In genomic region chr7:57421044-57421443, GRCm38 (mm10) we compare ENCODE assay signal across 25 mouse cellular contexts. TPM values are rescaled to one million over a fixed set of nuclear protein-coding genes. Genes with fewer than 3 reads are reported as not detected.
DNase-seq lines count a peak whose midpoint lies in the region; ATAC-seq lines count a peak whose summit lies in the region.
"Had no signal": no experiment of that assay in that cellular context is flagged by ENCODE, and none has a peak within 500 bp of the region (broad histone marks: within the 10 kb centered on the region; RNA-seq: fewer than 3 reads in every experiment).

No protein-coding gene starts in this region.

- no peaks in the 10 kb centered on the region for H3K9me3 ChIP-seq in heart, embryonic 15.5 days (replicated peaks)
- no peaks in the 10 kb centered on the region for H3K9me3 ChIP-seq in intestine, embryonic 15.5 days
- no peaks in the 10 kb centered on the region for H3K9me3 ChIP-seq in intestine, embryonic 16.5 days (ENCODE audit: control insufficient read depth, low read length)
- H3K9me3 ChIP-seq: embryonic facial prominence, embryonic 13.5 days; embryonic facial prominence, embryonic 15.5 days; forebrain, embryonic 10.5 days; forebrain, embryonic 12.5 days had no signal

- WGBS in heart, embryonic 15.5 days, result 58% methylated on average over 1 of the region's 1 CpGs
- 81% methylated on average over 1 of the region's 1 CpGs for WGBS in intestine, embryonic 15.5 days
- WGBS in intestine, embryonic 16.5 days, result 92% methylated on average over 1 of the region's 1 CpGs

- no peaks in the 10 kb centered on the region for H3K27me3 ChIP-seq in heart, embryonic 15.5 days
- no peaks in the 10 kb centered on the region for H3K27me3 ChIP-seq in intestine, embryonic 15.5 days (replicated peaks)
- no peaks in the 10 kb centered on the region for H3K27me3 ChIP-seq in intestine, embryonic 16.5 days (replicated peaks; ENCODE audit: control insufficient read depth, insufficient read depth, low read length)
- H3K27me3 ChIP-seq: embryonic facial prominence, embryonic 13.5 days; embryonic facial prominence, embryonic 15.5 days; forebrain, embryonic 12.5 days had no signal

- DNase-seq in heart, postnatal 14 days, result no peak
- DNase-seq in spleen, postnatal 36 days (ENCODE audit: low spot score in 2 of 2), result no peak
- DNase-seq in thymus, postnatal 0 days (ENCODE audit: low spot score), result no peak
- DNase-seq: adrenal gland, adult 2 months; adrenal gland, postnatal 10 days; adrenal gland, postnatal 25 days; cerebellum, adult 11 months; cerebellum, adult 18-20 months; cerebellum, adult 8-10 months; cerebellum, adult 9-11 months; cerebellum, postnatal 14 days; cerebellum, postnatal 36 days; embryo, embryonic 11 days had no signal

- intact Hi-C loops in heart, postnatal 14 days (cut with DNase I), result no loop called here

- H3K4me3 ChIP-seq in heart, embryonic 15.5 days, result no peak overlapping the region
- no peak overlapping the region for H3K4me3 ChIP-seq in intestine, embryonic 15.5 days (replicated peaks)
- no peak overlapping the region for H3K4me3 ChIP-seq in intestine, embryonic 16.5 days (ENCODE audit: low read length)
- H3K4me3 ChIP-seq: embryonic facial prominence, embryonic 13.5 days; embryonic facial prominence, embryonic 15.5 days; erythroblast, embryonic 14.5 days; forebrain, embryonic 10.5 days; forebrain, embryonic 12.5 days had no signal

- H3K36me3 ChIP-seq in heart, embryonic 15.5 days, result no peaks in the 10 kb centered on the region
- H3K36me3 ChIP-seq in intestine, embryonic 15.5 days, result no peaks in the 10 kb centered on the region
- H3K36me3 ChIP-seq in intestine, embryonic 16.5 days (ENCODE audit: control insufficient read depth, insufficient read depth, low read length), result no peaks in the 10 kb centered on the region
- H3K36me3 ChIP-seq: embryonic facial prominence, embryonic 13.5 days; embryonic facial prominence, embryonic 15.5 days; forebrain, embryonic 10.5 days; forebrain, embryonic 12.5 days had no signal

- no peak overlapping the region for H3K9ac ChIP-seq in heart, embryonic 15.5 days
- no peak overlapping the region for H3K9ac ChIP-seq in intestine, embryonic 15.5 days
- no peak overlapping the region for H3K9ac ChIP-seq in intestine, embryonic 16.5 days (ENCODE audit: low read depth, low read length)
- H3K9ac ChIP-seq: embryonic facial prominence, embryonic 13.5 days; embryonic facial prominence, embryonic 15.5 days; forebrain, embryonic 12.5 days had no signal

- H3K4me2 ChIP-seq in heart, embryonic 15.5 days, result no peak overlapping the region
- H3K4me2 ChIP-seq in intestine, embryonic 15.5 days (replicated peaks), result no peak overlapping the region
- no peak overlapping the region for H3K4me2 ChIP-seq in intestine, embryonic 16.5 days (ENCODE audit: low read depth, low read length)
- H3K4me2 ChIP-seq: embryonic facial prominence, embryonic 13.5 days; embryonic facial prominence, embryonic 15.5 days; forebrain, embryonic 12.5 days had no signal

- no peak overlapping the region for H3K27ac ChIP-seq in heart, embryonic 15.5 days
- no peak overlapping the region for H3K27ac ChIP-seq in intestine, embryonic 15.5 days
- no peak overlapping the region for H3K27ac ChIP-seq in intestine, embryonic 16.5 days (ENCODE audit: low read length)
- H3K27ac ChIP-seq: embryonic facial prominence, embryonic 13.5 days; embryonic facial prominence, embryonic 15.5 days; forebrain, embryonic 10.5 days; forebrain, embryonic 12.5 days had no signal

- 0 out of 2 replicates have a peak, but pooled peaks have one; percentile 22 for ATAC-seq in heart, embryonic 15.5 days (replicated peaks; ENCODE audit: insufficient number of reproducible peaks, insufficient read depth, low FRiP score, low read depth)
- ATAC-seq in intestine, embryonic 15.5 days, result peak; percentile 56; the same call in 1 of the 2 replicates
- peak; percentile 60; the same call in 1 of the 2 replicates for ATAC-seq in intestine, embryonic 16.5 days
- ATAC-seq: forebrain, embryonic 14.5 days had no signal

- no peaks in the 10 kb centered on the region for H3K4me1 ChIP-seq in heart, embryonic 15.5 days (replicated peaks)
- H3K4me1 ChIP-seq in intestine, embryonic 15.5 days (replicated peaks), result no peaks in the 10 kb centered on the region
- no peaks in the 10 kb centered on the region for H3K4me1 ChIP-seq in intestine, embryonic 16.5 days (ENCODE audit: control insufficient read depth, insufficient read depth, low read length)
- H3K4me1 ChIP-seq: embryonic facial prominence, embryonic 13.5 days; embryonic facial prominence, embryonic 15.5 days; forebrain, embryonic 10.5 days; forebrain, embryonic 12.5 days had no signal

RNA-seq across cellular contexts. Expression of gene Gabrb3, which starts 1.6 kb away (rescaled TPM):
- polyA plus RNA-seq in heart, embryonic 15.5 days (2015; fragmentation: Nextera tagmentation; extraction: Ambion mirVana), result 0.82 and 1.5 TPM in 2 replicates
- under 1 TPM; 0.43 to 0.49 TPM for total RNA-seq in heart, postnatal 14 days (2021)
- 2.2 and 2.6 TPM in 2 replicates for polyA plus RNA-seq in intestine, embryonic 15.5 days (2015; fragmentation: Nextera tagmentation; extraction: Ambion mirVana)
- polyA plus RNA-seq in intestine, embryonic 16.5 days (2015; fragmentation: Nextera tagmentation; extraction: Ambion mirVana), result 2.0 and 2.9 TPM in 2 replicates
- polyA plus RNA-seq in thymus, postnatal 0 days (2015; fragmentation: Nextera tagmentation; extraction: Ambion mirVana), result 0.08 and 0.10 TPM in 2 replicates
- total RNA-seq: common myeloid progenitor, adult 5-6 weeks; MEL had no signal
- polyA plus RNA-seq: C2C12; erythroblast, embryonic 14.5 days had no signal

RNA-seq across cellular contexts. Expression of gene Gabrg3, which starts 34.1 kb away (rescaled TPM):
- polyA plus RNA-seq in heart, embryonic 15.5 days (2015; fragmentation: Nextera tagmentation; extraction: Ambion mirVana), result 0.38 and 0.69 TPM in 2 replicates
- under 1 TPM; 0.02 to 0.07 TPM for total RNA-seq in heart, postnatal 14 days (2021)
- 0.68 and 0.78 TPM in 2 replicates for polyA plus RNA-seq in intestine, embryonic 15.5 days (2015; fragmentation: Nextera tagmentation; extraction: Ambion mirVana)
- 0.59 and 0.75 TPM in 2 replicates for polyA plus RNA-seq in intestine, embryonic 16.5 days (2015; fragmentation: Nextera tagmentation; extraction: Ambion mirVana)
- polyA plus RNA-seq in thymus, postnatal 0 days (2015; fragmentation: Nextera tagmentation; extraction: Ambion mirVana), result 0.10 TPM in 1 of 2 replicates, not detected in the other
- total RNA-seq: common myeloid progenitor, adult 5-6 weeks; MEL had no signal
- polyA plus RNA-seq: C2C12; erythroblast, embryonic 14.5 days had no signal
